Mouse (Mus musculus): ENCODE data around the gene Dip2c. TPM values are rescaled to one million over a fixed set of nuclear protein-coding genes. Genes with fewer than 3 reads are reported as not detected.

The Dip2c gene
- polyA plus RNA-seq, 3 experiments from 2014 or later: 0.64 to 0.79 TPM; not detected in 1

- ATAC-seq: no peak
Measured at GRCm38 (mm10) chr13:9424434-9424833, 148.1 kb downstream of the Dip2c start.

DNA sequence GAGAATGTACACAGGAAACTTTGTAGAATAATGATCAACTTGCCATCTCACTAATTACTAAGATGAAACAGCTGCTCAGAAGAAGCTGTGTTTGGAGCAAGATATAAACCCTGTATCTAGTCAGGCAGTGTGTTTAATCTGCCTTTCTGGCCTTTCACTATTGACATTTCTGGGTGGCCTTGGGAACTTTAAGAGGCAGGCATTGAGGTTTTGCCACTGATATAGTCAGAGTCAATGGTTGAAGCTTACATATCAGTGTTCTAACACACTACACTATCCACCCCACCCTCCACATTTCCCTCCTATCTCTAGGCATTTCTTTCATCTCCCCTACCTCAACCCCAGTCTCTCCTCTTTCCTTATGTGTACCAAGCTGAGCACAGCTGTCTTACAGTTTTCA, 149.9 kb downstream of the Dip2c start:
- no peak for ATAC-seq

GRCm38 (mm10) chr13:9426779-9427178, 150.5 kb downstream of the Dip2c start:
- no peak for ATAC-seq

DNA sequence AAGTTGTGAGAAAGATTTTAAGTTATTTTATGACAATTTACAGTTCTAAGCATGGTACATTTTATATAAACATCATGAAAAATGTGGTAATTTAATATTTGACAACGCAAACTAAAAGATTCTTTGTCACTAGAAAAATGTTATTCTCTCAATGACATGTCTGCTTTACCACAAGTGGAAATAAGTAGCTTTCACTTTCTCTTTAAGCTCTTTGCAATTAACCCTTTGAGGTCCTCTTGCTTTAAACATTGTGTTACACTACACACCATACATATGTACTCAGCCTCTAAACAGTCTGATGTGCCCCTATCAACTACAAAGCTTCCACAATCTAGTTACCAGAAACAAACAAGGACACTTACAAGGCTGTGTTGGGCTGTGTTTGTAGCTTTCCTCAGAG, 153.6 kb downstream of the Dip2c start:
- ATAC-seq: peak; percentile 78

DNA sequence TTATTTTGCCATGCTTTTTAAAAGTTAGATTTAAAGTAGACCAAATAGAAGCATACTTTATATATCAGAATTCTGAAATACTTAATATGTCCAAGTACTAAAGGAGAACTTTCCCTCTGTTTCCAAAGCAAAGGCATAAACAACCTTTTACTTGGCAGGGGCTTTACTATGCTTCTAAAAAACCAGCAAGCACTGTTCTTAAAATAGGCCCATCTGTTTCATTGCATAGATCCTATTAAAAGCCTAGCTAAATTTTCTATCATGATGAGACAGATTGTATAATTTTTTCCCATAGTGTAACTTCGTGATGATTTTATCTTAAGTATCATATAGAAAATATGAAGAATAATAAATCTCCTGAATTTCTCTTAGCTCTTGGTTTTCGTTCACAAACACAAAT, 154.4 kb downstream of the Dip2c start:
- no peak for ATAC-seq

DNA sequence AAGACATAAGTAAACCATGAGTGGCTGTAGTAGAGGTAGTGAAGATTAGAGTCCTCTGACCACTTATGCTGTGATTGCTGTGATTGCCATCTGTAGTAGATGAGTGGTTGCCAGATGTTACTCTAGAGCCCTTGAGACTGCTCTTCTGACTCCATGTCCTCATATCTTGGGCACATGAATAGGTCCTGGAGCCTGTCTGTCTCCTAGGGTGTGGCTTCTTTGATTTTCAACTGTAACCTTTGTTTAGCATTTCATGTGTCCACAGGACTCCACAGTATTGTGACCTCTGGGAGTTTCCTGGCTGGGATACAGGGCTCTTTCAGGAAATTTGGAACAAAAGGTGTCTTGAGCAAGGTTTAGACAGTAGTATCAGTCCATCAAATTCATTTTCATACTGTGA, 155.1 kb downstream of the Dip2c start:
- no peak for ATAC-seq

DNA sequence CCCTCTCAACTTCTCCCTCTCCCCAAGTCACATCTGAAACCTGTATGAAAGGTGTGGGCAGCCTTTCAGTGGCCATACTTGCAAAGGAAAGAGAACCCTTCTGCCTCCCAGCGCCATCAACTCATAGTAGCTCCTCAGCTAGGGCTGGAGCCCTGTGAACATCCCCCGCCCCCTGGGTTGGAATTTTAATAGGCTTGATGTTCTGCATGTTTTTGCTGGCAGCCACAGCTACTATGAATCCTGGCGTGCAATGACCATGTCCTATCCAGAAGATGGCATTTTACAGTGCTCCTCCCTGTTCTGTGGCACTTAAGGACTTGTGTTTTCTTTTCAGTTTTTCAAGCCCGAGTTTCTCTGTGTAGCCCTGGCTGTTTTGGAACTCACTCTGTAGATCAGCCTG, 166.7 kb downstream of the Dip2c start:
- ATAC-seq: no peak

DNA sequence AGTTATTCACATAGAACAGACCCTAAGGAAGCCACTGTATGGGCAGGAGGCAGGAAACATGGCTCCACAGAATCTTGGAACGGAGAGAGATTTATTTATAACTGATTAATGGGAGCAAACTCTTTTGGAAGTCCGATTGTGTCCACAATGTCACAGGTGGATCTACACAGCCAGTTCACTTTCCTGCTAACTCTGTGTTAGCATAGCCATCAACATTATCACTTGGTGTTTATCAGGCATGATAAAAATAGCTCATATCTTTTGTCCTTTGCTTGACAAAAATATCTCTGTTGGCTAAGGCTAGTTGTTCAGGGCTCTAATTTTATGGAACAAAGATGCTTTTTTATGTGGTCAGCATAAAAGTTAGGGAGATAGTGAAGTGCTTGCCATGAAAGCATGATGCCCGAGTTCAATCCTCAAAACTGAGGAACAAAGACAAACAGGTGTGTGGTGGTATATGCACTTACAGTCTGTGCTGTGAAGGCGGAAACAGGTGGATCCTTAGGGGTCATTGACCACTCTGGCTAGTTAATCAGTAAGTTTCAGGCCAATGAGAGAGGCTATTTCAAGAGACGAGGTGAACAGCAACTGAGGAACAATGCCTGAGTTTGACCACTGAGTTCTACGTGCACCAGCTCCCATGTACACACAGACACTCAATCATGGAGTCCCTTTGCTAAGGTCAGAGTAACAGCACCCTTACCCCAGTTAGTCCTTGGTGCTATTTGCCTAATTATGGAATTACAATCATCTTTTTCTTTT, 169.4 kb downstream of the Dip2c start:
- ATAC-seq: no peak

- ATAC-seq: no peak
Measured at GRCm38 (mm10) chr13:9446448-9447115, 170.3 kb downstream of the Dip2c start.

DNA sequence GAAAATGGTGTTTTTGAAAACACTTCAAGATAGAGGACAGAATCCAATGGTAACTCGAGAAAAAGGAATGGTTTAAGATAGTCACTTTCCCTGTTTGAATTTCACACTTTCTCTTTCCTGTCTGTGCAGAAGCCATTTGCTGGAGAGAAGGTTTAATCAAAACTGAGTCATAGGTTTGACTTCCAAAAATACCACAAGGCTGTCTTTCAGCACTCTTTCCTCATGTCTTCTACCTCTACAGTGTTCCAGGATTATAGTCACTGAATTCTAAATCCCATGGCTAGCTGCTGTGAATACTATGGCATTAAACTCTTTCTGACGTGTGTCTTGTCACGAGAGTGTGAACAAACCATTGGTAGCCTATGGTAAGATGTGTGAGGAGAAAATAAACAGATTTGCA, 173.9 kb downstream of the Dip2c start:
- no peak for ATAC-seq

DNA sequence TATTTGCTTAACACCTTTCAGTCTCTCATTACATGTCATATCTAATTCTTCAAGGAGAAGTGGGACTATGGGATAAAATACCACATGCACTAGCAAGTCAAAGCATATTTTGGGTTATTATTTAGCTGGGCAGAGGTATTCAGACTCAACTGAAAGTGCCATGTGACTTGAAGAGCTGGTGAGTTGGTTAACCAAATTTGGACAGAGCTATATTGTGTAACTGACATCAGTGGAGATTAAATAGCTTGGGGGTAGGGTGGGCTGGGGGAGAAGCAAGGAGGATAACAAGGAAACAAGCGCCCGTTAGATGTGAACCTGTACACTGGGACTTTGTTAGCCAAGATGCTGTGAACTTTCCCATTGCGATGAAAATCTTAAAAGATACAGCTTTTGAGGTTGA, 175.6 kb downstream of the Dip2c start:
- ATAC-seq: no peak

GRCm38 (mm10) chr13:9454426-9455177, 178.3 kb downstream of the Dip2c start:
- no peak for ATAC-seq

- ATAC-seq: no peak
Measured at GRCm38 (mm10) chr13:9455979-9456378, 179.7 kb downstream of the Dip2c start.

GRCm38 (mm10) chr13:9457420-9458308, 181.3 kb downstream of the Dip2c start:
- no peak for ATAC-seq

DNA sequence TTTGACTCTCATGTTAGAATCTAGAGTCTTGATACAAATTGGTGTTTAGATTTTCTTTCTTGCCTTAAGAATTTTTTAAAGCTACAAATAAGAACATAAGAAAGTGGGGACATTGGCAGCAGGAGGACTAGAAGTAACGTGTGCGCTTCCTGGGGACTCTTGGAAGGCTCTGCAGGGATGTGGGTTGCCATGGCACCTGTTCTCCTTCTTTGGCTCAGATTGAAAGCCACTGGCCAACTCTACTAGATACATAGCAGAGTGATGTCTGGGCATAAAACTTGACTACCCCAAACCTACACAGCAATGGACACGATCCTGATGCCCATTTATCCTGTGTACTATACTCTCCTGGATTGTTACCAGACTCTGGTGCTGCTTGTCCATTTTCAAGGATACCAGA, 188.1 kb downstream of the Dip2c start:
- ATAC-seq: no peak

GRCm38 (mm10) chr13:9467216-9467615, 190.9 kb downstream of the Dip2c start:
- peak; percentile 80 for ATAC-seq

GRCm38 (mm10) chr13:9473383-9473782, 197.1 kb downstream of the Dip2c start:
- ATAC-seq: no peak

GRCm38 (mm10) chr13:9481722-9482121, 205.4 kb downstream of the Dip2c start:
- no peak for ATAC-seq

GRCm38 (mm10) chr13:9489696-9490095, 213.4 kb downstream of the Dip2c start:
- no peak for ATAC-seq

DNA sequence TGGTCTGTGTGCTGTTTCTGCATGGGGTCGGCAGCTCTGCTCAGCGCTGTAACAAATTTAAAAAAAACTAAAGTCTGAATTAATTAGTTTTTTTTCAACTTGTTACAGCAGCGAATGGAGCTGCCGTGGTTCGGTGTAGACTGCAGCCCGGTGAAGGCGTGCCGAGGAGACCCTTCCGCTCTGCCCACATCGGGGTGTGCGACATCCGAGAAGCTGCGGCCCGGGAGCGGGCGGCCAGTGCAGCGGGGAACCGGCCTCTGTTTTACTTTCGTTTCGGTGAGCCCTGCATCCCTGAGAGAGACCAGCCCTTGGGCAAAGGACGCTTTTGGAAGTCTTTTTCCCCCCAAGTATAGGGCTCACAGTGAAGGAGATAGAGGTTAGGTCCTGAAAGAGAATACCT, 218.4 kb downstream of the Dip2c start:
- ATAC-seq: peak; percentile 80

- ATAC-seq: no peak
Measured at GRCm38 (mm10) chr13:9504118-9504856, 228.0 kb downstream of the Dip2c start.

GRCm38 (mm10) chr13:9538556-9538955, 262.2 kb downstream of the Dip2c start:
- ATAC-seq: no peak
